Comparison of ENCODE assay signal across 8 mouse cellular contexts in the genomic region with DNA sequence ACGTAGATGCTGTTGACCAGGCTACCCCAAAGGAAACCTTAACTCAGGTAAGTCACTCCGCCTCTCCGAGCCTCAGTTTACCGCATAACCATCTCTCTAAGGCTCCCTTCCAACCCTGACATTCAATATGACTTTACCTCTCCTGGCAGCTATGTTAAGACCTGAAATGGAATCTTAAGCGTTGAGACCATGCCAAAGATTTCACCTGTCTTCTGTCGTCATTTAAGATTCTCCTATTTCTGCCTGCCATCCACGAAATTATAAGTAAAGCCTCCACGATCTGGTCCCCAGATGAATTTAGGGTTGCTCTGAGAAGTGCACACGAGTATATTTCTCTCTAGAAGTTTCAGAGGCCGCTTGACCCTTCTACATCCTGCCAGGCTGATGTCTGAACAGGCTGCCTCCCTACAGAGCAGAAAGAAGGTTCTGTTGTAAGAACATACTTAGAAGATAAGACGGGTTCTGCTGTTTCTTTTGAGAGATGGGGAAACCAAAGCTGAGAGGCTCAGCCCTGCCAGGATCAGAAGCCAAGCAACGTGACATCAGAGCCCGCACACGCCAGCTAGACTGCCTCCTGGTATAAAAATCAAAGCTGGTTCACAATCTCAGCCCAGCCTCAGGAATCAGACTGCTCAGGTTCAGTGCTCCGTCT. TPM values are rescaled to one million over a fixed set of nuclear protein-coding genes. Genes with fewer than 3 reads are reported as not detected.
A peak's percentile ranks its signal among the peaks of the same experiment; 100 is the strongest.
DNase-seq lines count a peak whose midpoint lies in the region; ATAC-seq and TF ChIP-seq lines count a peak whose summit lies in the region.

No protein-coding gene starts in this region.

- no peak for TF ChIP-seq POLR2A in kidney, adult 2 months (IDR thresholded peaks at IDR 0.05; ENCODE audit: low read depth, low read length)
- no peak for TF ChIP-seq POLR2A in small intestine, adult 2 months (IDR thresholded peaks at IDR 0.05; ENCODE audit: low read depth, low read length)

- H3K27me3 ChIP-seq in kidney, adult 2 months (replicated peaks; ENCODE audit: control insufficient read depth, insufficient read depth, low read length), result no peaks in the 10 kb centered on the region
- H3K27me3 ChIP-seq in limb, embryonic 12.5 days, result peaks cover 3% of the 10 kb centered on the region; the same call in 1 of the 2 replicates
- no peaks in the 10 kb centered on the region for H3K27me3 ChIP-seq in small intestine, adult 2 months (ENCODE audit: control insufficient read depth, insufficient read depth, low read length)

- no peak overlapping the region for H3K27ac ChIP-seq in kidney, adult 2 months (ENCODE audit: insufficient read depth, low read depth, low read length)
- no peak overlapping the region for H3K27ac ChIP-seq in limb, embryonic 12.5 days
- H3K27ac ChIP-seq in small intestine, adult 2 months (ENCODE audit: insufficient read depth, low read depth, low read length), result no peak overlapping the region

- 10% methylated on average over 15 of the region's 15 CpGs for WGBS in kidney, adult 2 months
- 11% methylated on average over 14 of the region's 15 CpGs for WGBS in limb, embryonic 12.5 days
- 18% methylated on average over 15 of the region's 15 CpGs for WGBS in small intestine, adult 2 months

- H3K4me3 ChIP-seq in kidney, adult 2 months (ENCODE audit: insufficient read depth, low read depth, low read length), result peak overlapping the region; percentile 68; the same call in 1 of the 2 replicates
- H3K4me3 ChIP-seq in limb, embryonic 12.5 days (replicated peaks), result peak overlapping the region; percentile 99
- H3K4me3 ChIP-seq in small intestine, adult 2 months (ENCODE audit: low read depth, low read length), result peak overlapping the region; percentile 74; the same call in 1 of the 2 replicates

- H3K36me3 ChIP-seq in kidney, adult 2 months (ENCODE audit: control insufficient read depth, insufficient read depth, low read length), result no peaks in the 10 kb centered on the region
- H3K36me3 ChIP-seq in limb, embryonic 12.5 days, result no peaks in the 10 kb centered on the region
- no peaks in the 10 kb centered on the region for H3K36me3 ChIP-seq in small intestine, adult 2 months (ENCODE audit: control insufficient read depth, insufficient read depth, low read length)

- no peaks in the 10 kb centered on the region for H3K9me3 ChIP-seq in limb, embryonic 12.5 days

- H3K4me1 ChIP-seq in kidney, adult 2 months (ENCODE audit: control insufficient read depth, insufficient read depth, low read length), result peaks cover 4% of the 10 kb centered on the region; the same call in 1 of the 2 replicates
- H3K4me1 ChIP-seq in limb, embryonic 12.5 days (replicated peaks), result peaks cover 29% of the 10 kb centered on the region
- peaks cover 2% of the 10 kb centered on the region; the same call in 1 of the 2 replicates for H3K4me1 ChIP-seq in small intestine, adult 2 months (ENCODE audit: control insufficient read depth, insufficient read depth, insufficient read length, low read length)

- peak overlapping the region; percentile 92 for H3K4me2 ChIP-seq in limb, embryonic 12.5 days

- TF ChIP-seq CTCF in kidney, adult 2 months (conservative IDR thresholded peaks at IDR 0.05; ENCODE audit: insufficient read depth, insufficient read length, low read depth, low read length), result no peak
- no peak for TF ChIP-seq CTCF in small intestine, adult 2 months (IDR thresholded peaks at IDR 0.05; ENCODE audit: extremely low read depth, insufficient read length, insufficient replicate concordance, low read depth, low read length)

- peak; percentile 25 for DNase-seq in kidney, adult 2 months
- DNase-seq in kidney, postnatal 25 days, result no peak
- peak; percentile 51 for DNase-seq in T-cell, adult 2 months (ENCODE audit: low spot score)
- DNase-seq in fibroblast of lung, adult 2 months (ENCODE audit: low read depth), result peak; percentile 19
- DNase-seq in adrenal gland, adult 8-10 months, result no peak
- DNase-seq in urinary bladder, adult 2 months (ENCODE audit: low spot score), result no peak

- ATAC-seq in limb, embryonic 12.5 days (ENCODE audit: insufficient number of reproducible peaks, insufficient read depth, low FRiP score, low TSS enrichment, low read depth), result no peak

- no peak overlapping the region for H3K9ac ChIP-seq in limb, embryonic 12.5 days (replicated peaks)

RNA-seq across cellular contexts. Expression of a gene that starts 24.8 kb away (rescaled TPM):
- 0.09 and 0.27 TPM in 2 replicates for polyA plus RNA-seq in kidney, adult 2 months (2012; rRNA removed)
- polyA plus RNA-seq in limb, embryonic 12.5 days (2016; fragmentation: Nextera tagmentation; extraction: Ambion mirVana), result 0.23 TPM in 1 of 2 replicates, not detected in the other
- 0.06 TPM in 2 replicates for polyA plus RNA-seq in small intestine, adult 2 months (2012; rRNA removed)
- under 1 TPM; 0.17 to 0.65 (median 0.40) TPM for total RNA-seq in adrenal gland, adult 8-10 months (2022)
- 0.32 and 0.39 TPM in 2 replicates for polyA plus RNA-seq in urinary bladder, adult 2 months (2012; rRNA removed)

RNA-seq across cellular contexts. Expression of a gene that starts 25.4 kb away (rescaled TPM):
- 69.8 and 73.8 TPM in 2 replicates for polyA plus RNA-seq in kidney, adult 2 months (2012; rRNA removed)
- polyA plus RNA-seq in limb, embryonic 12.5 days (2016; fragmentation: Nextera tagmentation; extraction: Ambion mirVana), result 118 and 132 TPM in 2 replicates
- 11.1 and 15.7 TPM in 2 replicates for polyA plus RNA-seq in small intestine, adult 2 months (2012; rRNA removed)
- 10 to 100 TPM; 44.7 to 57.0 (median 55.7) TPM for total RNA-seq in adrenal gland, adult 8-10 months (2022)
- 61.2 and 66.1 TPM in 2 replicates for polyA plus RNA-seq in urinary bladder, adult 2 months (2012; rRNA removed)

Comparison
In these comparisons a context has a peak if more than half of its experiments do, and no peak if none do; other contexts are left out.
1. DNase-seq: peak in kidney, adult 2 months (single experiment), T-cell, adult 2 months (single experiment) and fibroblast of lung, adult 2 months (single experiment); none in kidney, postnatal 25 days (0 of 2), adrenal gland, adult 8-10 months (single experiment) and urinary bladder, adult 2 months (single experiment).
2. Peak in every context shown above with its lines, with median percentiles within 50 percentile points of each other: H3K4me3 ChIP-seq.